Mouse (Mus musculus) layer of hippocampus, postnatal 36 days (tissue): ENCODE results near the gene Prkacb. TPM values are rescaled to one million over a fixed set of nuclear protein-coding genes. Genes with fewer than 3 reads are reported as not detected.
A peak's percentile ranks its signal among the peaks of the same experiment; 100 is the strongest.

Experiments used
- DNase-seq, 2 experiments: peaks; one replicate each; pipeline ENCODE4 v3.0.0; 2022
- total RNA-seq, 2 experiments: library from RNA; stranded (reverse); gene quantifications; 2 replicates each; pipeline ENCODE4 v1.2.3; 2021

Prkacb gene
- total RNA-seq, result 100 to 1,000 TPM; 252 to 256 TPM

GRCm38 (mm10) chr3:146812901-146813393 is at the start of gene Prkacb:
Prkacb (minus strand) TSS chr3:146812990.
- DNase-seq, result peak; percentile 91 to 92

- DNase-seq, result no peak
These were observed 47.5 kb upstream of the Prkacb start for GRCm38 (mm10) chr3:146860308-146860707.

GRCm38 (mm10) chr3:146857373-146857772 is 44.6 kb upstream of the Prkacb start:
- DNase-seq, result no peak

GRCm38 (mm10) chr3:146854473-146855087 is 41.8 kb upstream of the Prkacb start:
- no peak for DNase-seq

GRCm38 (mm10) chr3:146851966-146852891 is 39.4 kb upstream of the Prkacb start, which contains the start of gene Ttll7:
Ttll7 (plus strand) TSS chr3:146852367.
- peak; percentile 83 to 86 for DNase-seq

GRCm38 (mm10) chr3:146849360-146849759 is 36.6 kb upstream of the Prkacb start:
- no peak for DNase-seq

- DNase-seq, result no peak
These were observed 35.3 kb upstream of the Prkacb start for GRCm38 (mm10) chr3:146848112-146848511.

- no peak for DNase-seq
These were observed 33.4 kb upstream of the Prkacb start for GRCm38 (mm10) chr3:146846237-146846636.

GRCm38 (mm10) chr3:146843470-146843869 is 30.7 kb upstream of the Prkacb start:
- DNase-seq, result no peak

- DNase-seq, result no peak
These were observed 30.0 kb upstream of the Prkacb start for GRCm38 (mm10) chr3:146842766-146843165.

GRCm38 (mm10) chr3:146820718-146821117 is 7.9 kb upstream of the Prkacb start:
- DNase-seq, result no peak

GRCm38 (mm10) chr3:146813624-146814023 is 834 bp upstream of the Prkacb start:
- no peak for DNase-seq

- DNase-seq, result no peak
These were observed 530 bp downstream of the Prkacb start for GRCm38 (mm10) chr3:146812041-146812878.

GRCm38 (mm10) chr3:146793554-146794257 is 19.1 kb downstream of the Prkacb start:
- no peak for DNase-seq

- DNase-seq, result no peak
These were observed 20.5 kb downstream of the Prkacb start for GRCm38 (mm10) chr3:146792144-146792748.

GRCm38 (mm10) chr3:146784233-146784632 is 28.6 kb downstream of the Prkacb start:
- DNase-seq, result no peak

GRCm38 (mm10) chr3:146783645-146784225 is 29.1 kb downstream of the Prkacb start:
- no peak for DNase-seq

GRCm38 (mm10) chr3:146782548-146782947 is 30.2 kb downstream of the Prkacb start:
- no peak for DNase-seq

- no peak for DNase-seq
These were observed 31.7 kb downstream of the Prkacb start for GRCm38 (mm10) chr3:146781131-146781530.

- no peak for DNase-seq
These were observed 32.5 kb downstream of the Prkacb start for GRCm38 (mm10) chr3:146780241-146780640.

- DNase-seq, result no peak
These were observed 33.9 kb downstream of the Prkacb start for GRCm38 (mm10) chr3:146778913-146779312.
